Mouse (Mus musculus) liver, embryonic 14.5 days (tissue): ENCODE data around the gene Dmrtc1c1.

ENCODE experiments used
- CTCF ChIP-seq: IDR thresholded peaks from 2 replicates; pipeline ENCODE4 v1.5.1; 2016; ENCODE audit warnings: antibody characterized with exemption, low read depth, control low read depth
- EP300 ChIP-seq: IDR thresholded peaks from 2 replicates; pipeline ENCODE4 v1.6.1; 2016; ENCODE audit warnings: antibody characterized with exemption, low read depth

GRCm38 (mm10) chrX:102765878-102766277 is 36.9 kb upstream of the Dmrtc1c1 start:
- TF ChIP-seq CTCF (no peak), EP300 (no peak)
